Mouse (Mus musculus) frontal cortex, adult (tissue): Measurements from ENCODE around the gene Ephx1.
A peak's percentile ranks its signal among the peaks of the same experiment; 100 is the strongest.
"Not testable (repeated sequence)": the region's sequence is repeated elsewhere in the genome, so short reads cannot be mapped to it uniquely, and the experiment has no call there.

Experiments
- ATAC-seq: cut with Nextera tagmentation; 2 replicates; pipeline ENCODE4 v1.9.2; 2017; ENCODE audit warnings: mild to moderate bottlenecking, moderate library complexity, mixed read lengths; ENCODE audit not compliant: low TSS enrichment

Ephx1 gene

GRCm38 (mm10) chr1:180974126-180974746, 46.5 kb downstream of the Ephx1 start:
- ATAC-seq, result peak; percentile 69

- peak; percentile 41; the same call in 1 of the 2 replicates for ATAC-seq
These were observed 47.8 kb downstream of the Ephx1 start for GRCm38 (mm10) chr1:180972941-180973340.

DNA sequence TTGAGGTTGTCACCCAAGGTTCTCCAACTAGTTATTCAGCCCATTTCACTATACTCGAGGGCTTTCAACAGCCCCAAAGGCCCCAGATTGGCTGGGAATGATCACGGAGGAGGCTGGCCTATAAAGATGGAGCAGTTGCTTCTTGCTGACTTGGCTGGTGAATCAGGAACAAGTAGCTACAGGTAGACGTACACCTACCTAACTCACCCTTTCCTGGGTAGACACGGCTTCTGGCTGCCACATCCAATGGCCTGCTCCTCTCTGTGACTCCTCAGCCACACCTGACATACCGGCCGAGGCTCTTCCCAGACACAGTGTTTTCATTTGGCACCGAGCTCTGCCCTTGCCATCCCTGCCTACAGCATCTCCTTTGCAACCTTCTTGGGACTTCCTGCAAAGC, 53.4 kb downstream of the Ephx1 start:
- no peak for ATAC-seq

DNA sequence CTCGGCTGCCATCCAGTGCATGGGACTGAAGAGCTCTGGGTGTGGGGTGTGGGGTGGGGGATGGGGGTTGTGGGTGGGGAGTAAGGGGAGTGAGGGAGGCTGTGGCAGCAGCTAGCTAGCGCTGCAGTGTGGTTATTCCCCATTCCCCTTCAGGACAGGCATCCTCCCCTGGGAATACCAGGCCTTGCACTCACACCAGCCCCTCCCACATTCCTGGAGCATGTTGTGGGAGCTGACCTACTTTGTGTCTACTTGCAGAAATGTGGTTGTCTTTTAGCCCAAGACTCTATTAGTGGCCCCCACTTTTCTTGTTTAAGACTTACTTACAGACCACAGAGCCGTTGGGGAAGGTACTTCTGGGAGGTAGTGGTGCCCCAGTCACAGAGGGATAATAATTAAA, 54.2 kb downstream of the Ephx1 start:
- ATAC-seq, result peak; percentile 76

- no peak for ATAC-seq
These were observed 54.9 kb downstream of the Ephx1 start for GRCm38 (mm10) chr1:180965786-180966185.

- ATAC-seq, result no peak
These were observed 61.9 kb downstream of the Ephx1 start for GRCm38 (mm10) chr1:180958797-180959196.

- ATAC-seq, result no peak
These were observed 62.7 kb downstream of the Ephx1 start for GRCm38 (mm10) chr1:180957989-180958388.

GRCm38 (mm10) chr1:180956973-180957381, 63.7 kb downstream of the Ephx1 start:
- ATAC-seq, result no peak

DNA sequence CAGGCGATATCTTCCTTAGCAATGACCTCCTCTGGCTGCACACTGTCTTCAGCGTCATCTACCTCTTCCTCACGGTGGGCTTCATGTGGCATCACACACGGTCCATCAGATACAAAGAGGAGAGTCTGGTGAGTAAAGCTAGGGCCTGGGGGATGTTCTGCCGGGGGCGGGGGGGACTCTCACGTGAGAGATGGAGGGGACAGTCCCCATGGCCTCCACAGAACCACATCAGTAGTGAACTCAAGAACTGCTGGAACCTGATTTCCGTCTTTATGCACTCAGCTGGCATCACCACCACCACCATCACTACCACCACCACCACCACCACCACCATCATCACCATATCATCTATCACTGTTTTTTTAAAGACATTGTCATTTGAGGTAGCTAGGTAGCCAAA, 64.3 kb downstream of the Ephx1 start:
- no peak for ATAC-seq

DNA sequence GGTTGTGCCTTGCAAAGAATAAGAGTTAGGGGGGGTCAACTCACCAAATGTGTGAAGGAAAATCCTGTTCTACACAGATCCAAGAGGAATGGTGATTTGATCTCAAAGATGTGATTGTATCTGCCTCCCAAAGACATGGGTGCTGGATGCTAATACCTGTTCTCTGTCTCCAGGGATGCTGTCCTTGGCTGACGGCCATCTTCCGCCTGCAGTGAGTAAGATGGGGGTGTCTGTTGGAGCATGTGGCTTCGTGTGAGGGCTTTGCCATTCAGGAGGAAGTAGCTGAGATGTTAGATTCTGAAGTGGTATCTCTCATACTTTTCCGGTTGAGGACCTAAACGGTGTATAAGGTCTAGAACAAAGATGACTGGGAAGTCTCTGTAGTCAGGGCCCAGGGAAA, 67.9 kb downstream of the Ephx1 start:
- ATAC-seq, result no peak; the same call in 1 of the 2 replicates

- no peak for ATAC-seq
These were observed 68.5 kb downstream of the Ephx1 start for GRCm38 (mm10) chr1:180952085-180952746.

DNA sequence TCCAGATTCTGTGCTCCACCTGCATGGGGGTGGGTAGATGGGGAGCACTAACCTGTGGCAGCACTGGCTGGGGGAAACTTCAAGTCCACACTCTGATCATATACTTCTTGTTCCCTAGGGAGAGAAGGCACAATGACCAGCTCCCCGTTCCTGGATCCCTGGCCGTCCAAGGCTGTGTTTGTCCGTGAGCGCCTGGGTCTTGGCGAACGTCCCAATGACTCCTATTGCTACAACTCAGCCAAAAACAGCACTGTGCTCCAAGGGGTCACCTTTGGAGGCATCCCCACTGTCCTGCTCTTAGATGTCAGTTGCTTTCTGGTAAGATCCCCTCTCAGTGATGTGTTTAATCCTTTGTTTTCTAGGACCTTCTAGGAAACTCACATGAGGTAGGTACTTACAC, 74.3 kb downstream of the Ephx1 start:
- ATAC-seq, result no peak

GRCm38 (mm10) chr1:180945001-180945980, 75.4 kb downstream of the Ephx1 start:
- peak; percentile 48 for ATAC-seq

DNA sequence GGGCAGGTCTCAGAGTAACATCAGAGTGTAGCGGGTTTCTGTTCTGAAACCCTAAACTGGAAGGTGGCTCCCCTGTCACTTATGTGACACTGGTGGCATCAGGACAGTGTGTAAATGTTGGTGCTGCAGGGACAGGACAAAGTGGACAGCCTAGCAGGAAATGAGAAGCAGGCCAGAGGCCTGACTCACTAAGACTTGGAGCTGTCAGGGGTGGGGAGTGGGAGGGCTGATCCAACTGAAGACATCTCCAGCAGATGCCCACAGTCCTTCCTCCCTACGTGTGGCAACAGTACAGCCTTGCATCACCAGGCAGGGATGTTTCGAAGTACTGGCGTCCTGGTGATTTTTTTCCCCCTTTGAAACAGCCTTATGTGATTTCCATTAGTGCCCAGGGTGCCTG, 76.2 kb downstream of the Ephx1 start:
- ATAC-seq, result no peak

GRCm38 (mm10) chr1:180943896-180944295, 76.8 kb downstream of the Ephx1 start:
- ATAC-seq, result no peak

GRCm38 (mm10) chr1:180943032-180943644, 77.6 kb downstream of the Ephx1 start:
- ATAC-seq, result no peak

- peak; percentile 45 for ATAC-seq
These were observed 78.3 kb downstream of the Ephx1 start, which contains the start of gene Tmem63a for GRCm38 (mm10) chr1:180942166-180943031. Tmem63a (plus strand) TSS chr1:180942344.

GRCm38 (mm10) chr1:180941726-180942125, 79.0 kb downstream of the Ephx1 start:
- no peak for ATAC-seq

DNA sequence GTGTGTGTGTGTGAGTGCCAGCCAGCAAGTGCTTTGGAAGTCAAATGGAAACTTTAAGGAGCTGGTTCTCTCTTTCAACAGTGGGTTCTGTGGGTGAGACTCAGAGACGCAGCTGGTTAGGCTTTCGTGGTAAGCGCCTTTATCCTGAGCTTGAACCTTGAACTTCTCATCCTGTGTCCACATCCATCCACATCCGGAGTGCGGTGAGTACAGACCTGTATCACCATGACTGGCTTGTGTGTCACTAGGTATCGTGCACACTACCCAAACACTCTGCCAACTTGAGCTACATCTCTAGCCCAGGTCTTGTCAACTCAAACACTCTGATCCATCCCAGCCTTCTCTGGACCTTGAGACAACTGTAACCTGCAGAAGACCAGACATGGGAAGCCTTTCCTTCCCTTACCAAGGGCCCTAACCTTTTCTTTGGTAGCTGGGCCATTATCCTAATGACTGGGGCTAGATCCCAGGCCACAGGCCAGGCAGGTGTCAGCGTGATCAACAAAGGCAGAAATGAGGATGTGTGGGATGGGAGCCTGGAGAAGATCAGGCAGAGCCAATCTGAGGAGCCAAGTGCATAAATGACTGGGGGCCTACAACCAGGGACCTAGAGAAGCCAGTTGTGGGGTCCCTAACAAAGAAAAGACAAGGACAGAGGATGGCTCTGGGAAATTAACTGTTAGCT, 79.8 kb downstream of the Ephx1 start:
- ATAC-seq, result no peak

- ATAC-seq, result not testable (repeated sequence)
These were observed 81.9 kb downstream of the Ephx1 start for GRCm38 (mm10) chr1:180938781-180939180.
